Comparison of ENCODE assay signal across 8 mouse cellular contexts in the genomic region with DNA sequence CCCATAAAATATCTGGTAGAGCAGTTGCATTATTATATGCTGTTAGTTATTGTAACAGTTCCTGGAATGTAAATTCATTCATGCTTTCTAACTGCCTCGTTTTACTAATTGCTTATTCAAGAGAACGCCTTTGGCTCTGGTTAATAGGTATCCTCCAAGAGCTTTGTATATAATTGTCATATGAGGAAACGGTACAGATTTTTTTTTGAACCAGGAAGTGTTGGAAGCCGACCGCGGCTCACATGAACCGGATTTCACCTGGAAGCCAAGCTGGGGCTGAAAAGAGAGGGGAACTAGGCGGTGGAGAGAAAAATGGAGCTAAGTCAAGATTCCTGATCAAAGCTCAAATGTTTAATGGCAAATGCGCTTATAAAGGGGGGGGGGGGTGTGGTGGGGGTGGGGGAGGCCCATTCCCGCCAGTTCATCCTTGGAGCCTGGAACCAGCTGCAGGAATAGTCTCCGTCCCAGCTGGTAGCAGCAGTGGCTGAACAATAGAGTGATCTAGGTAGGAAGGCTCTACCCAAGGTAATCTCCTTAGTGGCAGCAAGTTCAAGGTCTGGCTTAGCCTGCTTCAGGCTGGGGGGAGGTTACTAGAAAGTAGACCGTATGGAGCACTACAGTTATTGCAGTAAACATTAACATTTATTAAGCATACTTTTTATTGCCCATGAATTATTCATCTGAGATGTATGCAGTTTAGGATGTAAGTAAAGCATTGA. TPM values are rescaled to one million over a fixed set of nuclear protein-coding genes. Genes with fewer than 3 reads are reported as not detected.
DNase-seq lines count a peak whose midpoint lies in the region; ATAC-seq and TF ChIP-seq lines count a peak whose summit lies in the region.

No protein-coding gene starts in this region.

- H3K27me3 ChIP-seq in embryonic facial prominence, embryonic 10.5 days (replicated peaks; ENCODE audit: low read depth, poor library complexity, severe bottlenecking): no peaks in the 10 kb centered on the region
- no peaks in the 10 kb centered on the region for H3K27me3 ChIP-seq in limb, embryonic 12.5 days
- no peaks in the 10 kb centered on the region for H3K27me3 ChIP-seq in neural tube, embryonic 15.5 days (replicated peaks)

- H3K4me2 ChIP-seq in limb, embryonic 12.5 days: peak overlapping the region; percentile 63
- H3K4me2 ChIP-seq in neural tube, embryonic 15.5 days: peak overlapping the region; percentile 76

- no peaks in the 10 kb centered on the region for H3K9me3 ChIP-seq in ES-E14 (ENCODE audit: control insufficient read depth, insufficient read depth, low read depth, low read length)
- no peaks in the 10 kb centered on the region for H3K9me3 ChIP-seq in embryonic facial prominence, embryonic 10.5 days
- no peaks in the 10 kb centered on the region for H3K9me3 ChIP-seq in limb, embryonic 12.5 days
- H3K9me3 ChIP-seq in neural tube, embryonic 15.5 days (replicated peaks): no peaks in the 10 kb centered on the region

- peak overlapping the region; percentile 20; the same call in 1 of the 2 replicates for H3K9ac ChIP-seq in ES-E14 (ENCODE audit: insufficient read depth, low read depth, low read length, poor library complexity, severe bottlenecking)
- peak overlapping the region; percentile 65 for H3K9ac ChIP-seq in limb, embryonic 12.5 days (replicated peaks)
- peak overlapping the region; percentile 65 for H3K9ac ChIP-seq in neural tube, embryonic 15.5 days (replicated peaks)

- WGBS in embryonic facial prominence, embryonic 10.5 days: 6% methylated on average over 12 of the region's 12 CpGs
- 3% methylated on average over 12 of the region's 12 CpGs for WGBS in limb, embryonic 12.5 days
- WGBS in neural tube, embryonic 15.5 days: 4% methylated on average over 12 of the region's 12 CpGs

- ATAC-seq in limb, embryonic 12.5 days (ENCODE audit: insufficient number of reproducible peaks, insufficient read depth, low FRiP score, low TSS enrichment, low read depth): no peak
- ATAC-seq in neural tube, embryonic 15.5 days (ENCODE audit: low FRiP score): peak; percentile 51

- H3K4me3 ChIP-seq in ES-E14 (ENCODE audit: insufficient read depth in 1 of 2, low read depth in 1 of 2, low read length in 2 of 2, poor library complexity in 1 of 2, severe bottlenecking in 1 of 2): peak overlapping the region; percentile 95 to 98
- H3K4me3 ChIP-seq in embryonic facial prominence, embryonic 10.5 days: peak overlapping the region; percentile 69
- peak overlapping the region; percentile 60 for H3K4me3 ChIP-seq in limb, embryonic 12.5 days (replicated peaks)
- H3K4me3 ChIP-seq in neural tube, embryonic 15.5 days (replicated peaks): peak overlapping the region; percentile 67

- peak; percentile 3 for DNase-seq in layer of hippocampus, adult 9-10 months (ENCODE audit: low spot score)
- no peak for DNase-seq in layer of hippocampus, adult 9-11 months
- peak; percentile 11 for DNase-seq in ES-E14 (ENCODE audit: low read depth, low spot score)
- peak; percentile 30 for DNase-seq in embryonic facial prominence, embryonic 10.5 days (ENCODE audit: low spot score)
- DNase-seq in heart, postnatal 4 days: peak; percentile 7
- no peak for DNase-seq in layer of hippocampus, postnatal 14 days (ENCODE audit: low spot score in 2 of 2)

- H3K4me1 ChIP-seq in ES-E14 (ENCODE audit: control insufficient read depth in 2 of 2, insufficient read depth in 2 of 2, low read length in 2 of 2, poor library complexity in 1 of 2): peaks cover 5% of the 10 kb centered on the region in 2 experiments; a peak in 1 of 4 replicates
- peaks cover 6% of the 10 kb centered on the region for H3K4me1 ChIP-seq in embryonic facial prominence, embryonic 10.5 days
- H3K4me1 ChIP-seq in limb, embryonic 12.5 days (replicated peaks): 0 out of 2 replicates have a peak, but pooled peaks cover 4% of the 10 kb centered on the region
- peaks cover 21% of the 10 kb centered on the region for H3K4me1 ChIP-seq in neural tube, embryonic 15.5 days

- no peaks in the 10 kb centered on the region for H3K36me3 ChIP-seq in ES-E14 (ENCODE audit: control insufficient read depth, insufficient read depth, low read length, poor library complexity, severe bottlenecking)
- H3K36me3 ChIP-seq in embryonic facial prominence, embryonic 10.5 days (replicated peaks): 0 out of 2 replicates have a peak, but pooled peaks cover 3% of the 10 kb centered on the region
- H3K36me3 ChIP-seq in limb, embryonic 12.5 days: no peaks in the 10 kb centered on the region
- no peaks in the 10 kb centered on the region for H3K36me3 ChIP-seq in neural tube, embryonic 15.5 days

- H3K27ac ChIP-seq in ES-E14 (ENCODE audit: insufficient read depth, low read depth, low read length, poor library complexity, severe bottlenecking): no peak overlapping the region; the same call in 1 of the 2 replicates
- H3K27ac ChIP-seq in embryonic facial prominence, embryonic 10.5 days (replicated peaks): peak overlapping the region; percentile 85
- H3K27ac ChIP-seq in limb, embryonic 12.5 days: peak overlapping the region; percentile 92; the same call in 1 of the 2 replicates
- H3K27ac ChIP-seq in neural tube, embryonic 15.5 days (replicated peaks): peak overlapping the region; percentile 85

- in situ Hi-C loops in ES-E14 (cut with MboI; ENCODE audit: low sequenced_read_pairs in 2 of 2, unreplicated experiment in 2 of 2): loop anchor here in 1 of 2 experiments (25.0 kb wide), 2 partner anchors 262 to 362 kb away; a partner anchor contains a TSS

TF ChIP-seq in ES-E14, 5 proteins besides CTCF, POLR2A, EP300 and RAD21:
- TF ChIP-seq HCFC1 (IDR thresholded peaks at IDR 0.05; ENCODE audit: borderline replicate concordance, insufficient read depth, low read length) (no peak), ZC3H11A (IDR thresholded peaks at IDR 0.05; ENCODE audit: borderline replicate concordance, low read depth, low read length) (no peak), MAFK (IDR thresholded peaks at IDR 0.05; ENCODE audit: insufficient read depth, low read depth, low read length) (no peak), ZNF384 (IDR thresholded peaks at IDR 0.05; ENCODE audit: low read depth, low read length) (no peak), CHD2 (IDR thresholded peaks at IDR 0.05; ENCODE audit: low read depth, low read length) (no peak)

RNA-seq across cellular contexts. Expression of a gene that starts 0.8 kb away (rescaled TPM):
- total RNA-seq in ES-E14 (2012; rRNA removed): 5.1 and 5.2 TPM in 2 replicates
- 18.8 and 19.2 TPM in 2 replicates for polyA plus RNA-seq in embryonic facial prominence, embryonic 10.5 days (2016; fragmentation: Nextera tagmentation; extraction: Ambion mirVana)
- 1 to 10 TPM; 5.7 to 6.1 TPM for total RNA-seq in heart, postnatal 4 days (2021)
- polyA plus RNA-seq in limb, embryonic 12.5 days (2016; fragmentation: Nextera tagmentation; extraction: Ambion mirVana): 23.0 and 23.1 TPM in 2 replicates
- 30.9 and 37.4 TPM in 2 replicates for polyA plus RNA-seq in neural tube, embryonic 15.5 days (2015; fragmentation: Nextera tagmentation; extraction: Ambion mirVana)
- 10 to 100 TPM in 1 of 2 experiments, 1 to 10 TPM in 1; 9.9 to 11.4 TPM for total RNA-seq in layer of hippocampus, postnatal 14 days (2021)

Comparison
In these comparisons a context has a peak if more than half of its experiments do, and no peak if none do; other contexts are left out.
1. DNase-seq: peak in layer of hippocampus, adult 9-10 months (single experiment), ES-E14 (single experiment), embryonic facial prominence, embryonic 10.5 days (single experiment) and heart, postnatal 4 days (single experiment); none in layer of hippocampus, adult 9-11 months (single experiment) and layer of hippocampus, postnatal 14 days (0 of 2).
2. Peak in every context shown above with its lines, with median percentiles within 50 percentile points of each other: H3K4me3 ChIP-seq and H3K9ac ChIP-seq.